Mouse (Mus musculus) heart, postnatal 36 days (tissue): ENCODE measurements around the gene Prmt2. TPM values are rescaled to one million over a fixed set of nuclear protein-coding genes. Genes with fewer than 3 reads are reported as not detected.

Experiments
- DNase-seq, 2 experiments: peaks; one replicate each; pipeline ENCODE4 v3.0.0; 2021 to 2022
- intact Hi-C: fragments of 180-260 bp; cut with DNase I; formaldehyde crosslinking; loops from one replicate; pipeline ENCODE4 v1.15.1; 2025
- total RNA-seq, 2 experiments: library from RNA; stranded (reverse); gene quantifications; 2 replicates each; pipeline ENCODE4 v1.2.3; 2021

Gene Prmt2
- 10 to 100 TPM; 10.9 to 12.3 TPM for total RNA-seq

- intact Hi-C loops: no loop called here
- peak; percentile 87 to 93 for DNase-seq
Observed at GRCm38 (mm10) chr10:76237341-76238225, at the start of gene Prmt2. Prmt2 (minus strand) TSS chr10:76237865.

- intact Hi-C loops: no loop called here
- DNase-seq: no peak
Observed at GRCm38 (mm10) chr10:76278541-76279097, 41.0 kb upstream of the Prmt2 start.

- intact Hi-C loops: no loop called here
- no peak for DNase-seq
Observed at GRCm38 (mm10) chr10:76275256-76275655, 37.6 kb upstream of the Prmt2 start.

- DNase-seq: peak in 1 of 2 experiments; percentile 29
- intact Hi-C loops: no loop called here
Observed at GRCm38 (mm10) chr10:76271238-76271637, 33.6 kb upstream of the Prmt2 start.

GRCm38 (mm10) chr10:76262431-76262830, 24.8 kb upstream of the Prmt2 start:
- intact Hi-C loops: no loop called here
- DNase-seq: no peak

GRCm38 (mm10) chr10:76261447-76261846, 23.8 kb upstream of the Prmt2 start:
- DNase-seq: no peak
- intact Hi-C loops: no loop called here

GRCm38 (mm10) chr10:76260358-76261059, 22.8 kb upstream of the Prmt2 start:
- DNase-seq: no peak
- intact Hi-C loops: no loop called here

- no peak for DNase-seq
- intact Hi-C loops: no loop called here
Observed at GRCm38 (mm10) chr10:76259566-76260232, 22.0 kb upstream of the Prmt2 start.

- intact Hi-C loops: no loop called here
- DNase-seq: peak; percentile 68 to 76
Observed at GRCm38 (mm10) chr10:76257719-76258390, 20.2 kb upstream of the Prmt2 start.

GRCm38 (mm10) chr10:76257231-76257630, 19.6 kb upstream of the Prmt2 start:
- intact Hi-C loops: no loop called here
- no peak for DNase-seq

GRCm38 (mm10) chr10:76255617-76256016, 18.0 kb upstream of the Prmt2 start:
- intact Hi-C loops: no loop called here
- DNase-seq: no peak

GRCm38 (mm10) chr10:76253536-76253935, 15.9 kb upstream of the Prmt2 start, which contains the start of gene S100b:
S100b (plus strand) TSS chr10:76253853.
- intact Hi-C loops: no loop called here
- peak in 1 of 2 experiments; percentile 18 for DNase-seq

GRCm38 (mm10) chr10:76253079-76253478, 15.4 kb upstream of the Prmt2 start:
- intact Hi-C loops: no loop called here
- no peak for DNase-seq

- DNase-seq: no peak
- intact Hi-C loops: no loop called here
Observed at GRCm38 (mm10) chr10:76250870-76251269, 13.2 kb upstream of the Prmt2 start.

GRCm38 (mm10) chr10:76248647-76248968, 10.9 kb upstream of the Prmt2 start:
- intact Hi-C loops: no loop called here

GRCm38 (mm10) chr10:76247960-76248646, 10.4 kb upstream of the Prmt2 start:
- DNase-seq: no peak
- intact Hi-C loops: no loop called here

More at GRCm38 (mm10) chr10:76248647-76248968, 10.9 kb upstream of the Prmt2 start:
- no peak for DNase-seq

- intact Hi-C loops: no loop called here
- DNase-seq: no peak
Observed at GRCm38 (mm10) chr10:76246601-76247000, 8.9 kb upstream of the Prmt2 start.

GRCm38 (mm10) chr10:76245106-76245505, 7.4 kb upstream of the Prmt2 start:
- DNase-seq: no peak
- intact Hi-C loops: no loop called here

GRCm38 (mm10) chr10:76239401-76239800, 1.7 kb upstream of the Prmt2 start:
- intact Hi-C loops: no loop called here
- no peak for DNase-seq

- no peak for DNase-seq
- intact Hi-C loops: no loop called here
Observed at GRCm38 (mm10) chr10:76229627-76230026, 8.0 kb downstream of the Prmt2 start.
